Mouse (Mus musculus): Measurements from ENCODE around the gene Foxk1. TPM values are rescaled to one million over a fixed set of nuclear protein-coding genes. Genes with fewer than 3 reads are reported as not detected.

Gene Foxk1
- polyA plus RNA-seq, 1 experiment from 2014 or later: 5.9 TPM

DNA sequence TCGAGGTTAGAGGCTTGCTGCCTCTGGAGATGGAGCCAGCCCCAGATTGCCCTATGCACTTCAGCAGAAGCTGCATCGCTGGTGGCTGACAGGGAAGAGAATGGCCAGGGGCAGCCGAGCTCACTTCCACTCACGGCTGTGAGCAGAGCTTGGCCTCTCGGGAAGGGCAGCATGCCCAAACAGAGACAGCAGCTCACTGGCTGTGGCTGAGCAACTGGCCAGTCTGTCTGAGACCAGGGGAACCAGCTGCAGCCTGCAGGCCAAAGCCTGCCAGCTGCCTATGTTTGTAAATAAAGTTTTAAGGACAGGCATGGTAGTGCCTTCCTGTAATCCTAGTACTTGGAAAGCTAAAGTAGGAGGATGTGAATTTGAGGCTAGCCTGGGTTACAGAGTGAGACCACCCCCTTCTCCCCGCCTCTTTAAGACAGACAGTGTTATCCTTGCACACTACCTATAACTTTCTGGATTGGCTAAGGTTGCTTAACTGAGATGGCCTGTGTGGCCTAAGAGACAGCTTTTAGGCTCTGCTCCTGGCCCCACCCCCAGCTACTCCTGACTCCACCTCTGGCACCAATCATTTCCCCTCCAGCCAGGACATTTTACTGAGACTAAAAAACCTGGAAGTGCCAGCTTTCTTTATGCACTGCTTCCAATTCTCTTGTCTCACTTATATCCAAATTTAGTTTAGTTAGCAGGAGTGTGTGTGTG is 11.5 kb downstream of the Foxk1 start:
- Histone ChIP-seq H3K9me3 (ENCODE audit: control insufficient read depth, low read length) (no peaks in the 10 kb centered on the region), H3K27ac (no peak overlapping the region), H3K27me3 (ENCODE audit: control insufficient read depth, insufficient read depth, low read length) (no peaks in the 10 kb centered on the region), H3K4me3 (replicated peaks; ENCODE audit: low read length) (no peak overlapping the region), H3K4me2 (replicated peaks) (no peak overlapping the region), H3K36me3 (replicated peaks; ENCODE audit: control insufficient read depth, insufficient read depth) (no peaks in the 10 kb centered on the region), H3K4me1 (replicated peaks; ENCODE audit: control insufficient read depth, insufficient read depth, low read length) (peaks cover 25% of the 10 kb centered on the region), H3K9ac (no peak overlapping the region)
- 49% methylated on average over 6 of the region's 6 CpGs for WGBS
- no peak for DNase-seq (ENCODE audit: low spot score)
- no peak for ATAC-seq (ENCODE audit: low FRiP score)

GRCm38 (mm10) chr5:142413723-142414445 is 12.6 kb downstream of the Foxk1 start:
- 25% methylated on average over 9 of the region's 9 CpGs for WGBS

DNA sequence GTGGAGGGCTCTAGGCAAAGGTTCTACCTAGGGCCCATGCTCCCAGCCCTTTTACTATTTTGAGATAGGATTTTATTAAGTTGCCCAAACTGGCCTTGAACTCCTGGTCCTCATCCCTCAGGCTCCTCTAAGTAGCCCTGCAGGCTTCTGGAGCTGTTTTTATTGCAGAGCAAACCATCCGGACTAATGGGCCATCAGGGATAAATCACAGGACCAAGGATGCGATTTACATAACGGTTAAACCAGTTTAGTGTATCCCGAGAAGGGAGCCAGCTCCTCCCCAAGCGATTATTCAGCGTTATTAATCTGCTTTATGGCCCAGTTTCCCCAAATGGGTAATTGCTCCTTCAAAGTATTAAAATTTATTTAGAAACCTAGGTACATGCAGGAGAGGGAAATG is 14.1 kb downstream of the Foxk1 start:
- Histone ChIP-seq H3K9ac (no peak overlapping the region), H3K27ac (no peak overlapping the region), H3K4me1 (replicated peaks; ENCODE audit: control insufficient read depth, insufficient read depth, low read length) (peaks cover 15% of the 10 kb centered on the region), H3K9me3 (ENCODE audit: control insufficient read depth, low read length) (no peaks in the 10 kb centered on the region), H3K27me3 (ENCODE audit: control insufficient read depth, insufficient read depth, low read length) (no peaks in the 10 kb centered on the region), H3K36me3 (replicated peaks; ENCODE audit: control insufficient read depth, insufficient read depth) (0 out of 2 replicates have a peak, but pooled peaks cover 3% of the 10 kb centered on the region), H3K4me2 (replicated peaks) (no peak overlapping the region), H3K4me3 (replicated peaks; ENCODE audit: low read length) (no peak overlapping the region)
- DNase-seq (ENCODE audit: low spot score) (no peak), ATAC-seq (ENCODE audit: low FRiP score) (no peak)
- 47% methylated on average over 6 of the region's 6 CpGs for WGBS

More at GRCm38 (mm10) chr5:142413723-142414445, 12.6 kb downstream of the Foxk1 start:
- Histone ChIP-seq H3K36me3 (replicated peaks; ENCODE audit: control insufficient read depth, insufficient read depth) (no peaks in the 10 kb centered on the region), H3K27me3 (ENCODE audit: control insufficient read depth, insufficient read depth, low read length) (no peaks in the 10 kb centered on the region), H3K9ac (no peak overlapping the region), H3K27ac (no peak overlapping the region), H3K9me3 (ENCODE audit: control insufficient read depth, low read length) (no peaks in the 10 kb centered on the region), H3K4me3 (replicated peaks; ENCODE audit: low read length) (no peak overlapping the region), H3K4me1 (replicated peaks; ENCODE audit: control insufficient read depth, insufficient read depth, low read length) (peaks cover 25% of the 10 kb centered on the region), H3K4me2 (replicated peaks) (no peak overlapping the region)
- ATAC-seq (ENCODE audit: low FRiP score) (no peak), DNase-seq (ENCODE audit: low spot score) (no peak)

- no peaks in the 10 kb centered on the region for H3K27me3 ChIP-seq (ENCODE audit: control insufficient read depth, insufficient read depth, low read length)
- H3K4me2 ChIP-seq (replicated peaks): no peak overlapping the region
- no peak for DNase-seq (ENCODE audit: low spot score)
- ATAC-seq (ENCODE audit: low FRiP score): no peak
- H3K36me3 ChIP-seq (replicated peaks; ENCODE audit: control insufficient read depth, insufficient read depth): 0 out of 2 replicates have a peak, but pooled peaks cover 4% of the 10 kb centered on the region
- peaks cover 13% of the 10 kb centered on the region for H3K4me1 ChIP-seq (replicated peaks; ENCODE audit: control insufficient read depth, insufficient read depth, low read length)
- H3K9ac ChIP-seq: no peak overlapping the region
- WGBS: 29% methylated on average over 14 of the region's 14 CpGs
- H3K27ac ChIP-seq: no peak overlapping the region
- H3K4me3 ChIP-seq (replicated peaks; ENCODE audit: low read length): no peak overlapping the region
- H3K9me3 ChIP-seq (ENCODE audit: control insufficient read depth, low read length): no peaks in the 10 kb centered on the region
These were observed 14.9 kb downstream of the Foxk1 start for GRCm38 (mm10) chr5:142416070-142416775.

- DNase-seq (ENCODE audit: low spot score): no peak
- WGBS: 67% methylated on average over 3 of the region's 3 CpGs
- Histone ChIP-seq H3K4me1 (replicated peaks; ENCODE audit: control insufficient read depth, insufficient read depth, low read length) (peaks cover 13% of the 10 kb centered on the region), H3K4me3 (replicated peaks; ENCODE audit: low read length) (no peak overlapping the region), H3K27me3 (ENCODE audit: control insufficient read depth, insufficient read depth, low read length) (no peaks in the 10 kb centered on the region), H3K9me3 (ENCODE audit: control insufficient read depth, low read length) (no peaks in the 10 kb centered on the region), H3K9ac (no peak overlapping the region), H3K36me3 (replicated peaks; ENCODE audit: control insufficient read depth, insufficient read depth) (0 out of 2 replicates have a peak, but pooled peaks cover 4% of the 10 kb centered on the region), H3K27ac (no peak overlapping the region), H3K4me2 (replicated peaks) (no peak overlapping the region)
- ATAC-seq (ENCODE audit: low FRiP score): no peak
These were observed 15.8 kb downstream of the Foxk1 start for GRCm38 (mm10) chr5:142417104-142417503.

DNA sequence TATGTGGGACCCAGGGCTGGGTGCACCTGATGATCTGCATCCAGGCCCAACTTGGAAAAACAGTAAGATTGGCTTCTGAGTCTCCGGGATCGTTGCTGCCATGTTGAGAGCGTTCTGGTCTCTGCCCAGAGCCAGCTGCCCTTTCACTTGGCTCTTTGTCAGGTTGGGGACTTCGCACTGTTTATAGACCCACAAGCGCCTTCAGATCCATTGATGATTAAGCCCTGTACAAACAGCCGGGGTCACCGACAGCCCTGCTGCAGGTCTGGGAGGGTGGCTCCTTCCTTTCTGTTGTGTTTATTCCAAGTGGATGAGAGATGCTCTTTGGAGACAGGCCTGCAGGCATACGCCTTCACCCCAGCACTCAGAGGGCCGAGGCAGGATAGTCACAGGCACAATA is 16.6 kb downstream of the Foxk1 start:
- DNase-seq (ENCODE audit: low spot score): no peak
- peaks cover 11% of the 10 kb centered on the region for H3K4me1 ChIP-seq (replicated peaks; ENCODE audit: control insufficient read depth, insufficient read depth, low read length)
- ATAC-seq (ENCODE audit: low FRiP score): no peak
- 78% methylated on average over 9 of the region's 9 CpGs for WGBS
- no peak overlapping the region for H3K27ac ChIP-seq
- H3K36me3 ChIP-seq (replicated peaks; ENCODE audit: control insufficient read depth, insufficient read depth): 0 out of 2 replicates have a peak, but pooled peaks cover 4% of the 10 kb centered on the region
- no peaks in the 10 kb centered on the region for H3K27me3 ChIP-seq (ENCODE audit: control insufficient read depth, insufficient read depth, low read length)
- H3K4me3 ChIP-seq (replicated peaks; ENCODE audit: low read length): no peak overlapping the region
- no peak overlapping the region for H3K9ac ChIP-seq
- no peak overlapping the region for H3K4me2 ChIP-seq (replicated peaks)
- H3K9me3 ChIP-seq (ENCODE audit: control insufficient read depth, low read length): no peaks in the 10 kb centered on the region

- H3K4me1 ChIP-seq (replicated peaks; ENCODE audit: control insufficient read depth, insufficient read depth, low read length): peaks cover 17% of the 10 kb centered on the region
- H3K27me3 ChIP-seq (ENCODE audit: control insufficient read depth, insufficient read depth, low read length): no peaks in the 10 kb centered on the region
- no peak for DNase-seq (ENCODE audit: low spot score)
- no peak overlapping the region for H3K27ac ChIP-seq
- H3K4me2 ChIP-seq (replicated peaks): no peak overlapping the region
- ATAC-seq (ENCODE audit: low FRiP score): no peak
- no peaks in the 10 kb centered on the region for H3K9me3 ChIP-seq (ENCODE audit: control insufficient read depth, low read length)
- H3K4me3 ChIP-seq (replicated peaks; ENCODE audit: low read length): no peak overlapping the region
- H3K9ac ChIP-seq: no peak overlapping the region
- 95% methylated on average over 4 of the region's 4 CpGs for WGBS
- H3K36me3 ChIP-seq (replicated peaks; ENCODE audit: control insufficient read depth, insufficient read depth): 0 out of 2 replicates have a peak, but pooled peaks cover 4% of the 10 kb centered on the region
These were observed 17.1 kb downstream of the Foxk1 start for GRCm38 (mm10) chr5:142418419-142418818.

DNA sequence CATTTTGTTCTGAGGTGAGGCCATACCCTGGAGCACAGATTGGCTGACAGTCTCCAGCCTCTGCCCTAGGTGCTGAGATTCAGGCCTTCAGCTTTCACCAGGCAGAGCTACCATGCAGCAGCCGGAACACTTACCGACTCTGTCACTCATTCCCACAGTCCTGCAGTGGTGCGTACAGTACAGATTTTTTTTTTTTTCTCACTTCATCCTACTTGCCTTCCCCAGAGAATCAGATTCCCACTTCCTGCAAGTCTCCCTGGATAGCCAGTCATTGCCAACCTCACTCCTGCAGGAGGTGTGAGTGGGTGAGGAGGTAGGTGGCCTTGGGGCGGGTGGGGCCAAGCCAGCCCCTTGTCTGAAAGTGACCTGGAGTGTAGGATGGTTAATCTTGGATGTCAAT is 19.0 kb downstream of the Foxk1 start:
- H3K27ac ChIP-seq: no peak overlapping the region
- H3K9me3 ChIP-seq (ENCODE audit: control insufficient read depth, low read length): no peaks in the 10 kb centered on the region
- ATAC-seq (ENCODE audit: low FRiP score): no peak
- peaks cover 22% of the 10 kb centered on the region for H3K4me1 ChIP-seq (replicated peaks; ENCODE audit: control insufficient read depth, insufficient read depth, low read length)
- no peak overlapping the region for H3K4me2 ChIP-seq (replicated peaks)
- no peak overlapping the region for H3K9ac ChIP-seq
- DNase-seq (ENCODE audit: low spot score): no peak
- 0 out of 2 replicates have a peak, but pooled peaks cover 4% of the 10 kb centered on the region for H3K36me3 ChIP-seq (replicated peaks; ENCODE audit: control insufficient read depth, insufficient read depth)
- no peaks in the 10 kb centered on the region for H3K27me3 ChIP-seq (ENCODE audit: control insufficient read depth, insufficient read depth, low read length)
- H3K4me3 ChIP-seq (replicated peaks; ENCODE audit: low read length): no peak overlapping the region
- 97% methylated on average over 4 of the region's 4 CpGs for WGBS

DNA sequence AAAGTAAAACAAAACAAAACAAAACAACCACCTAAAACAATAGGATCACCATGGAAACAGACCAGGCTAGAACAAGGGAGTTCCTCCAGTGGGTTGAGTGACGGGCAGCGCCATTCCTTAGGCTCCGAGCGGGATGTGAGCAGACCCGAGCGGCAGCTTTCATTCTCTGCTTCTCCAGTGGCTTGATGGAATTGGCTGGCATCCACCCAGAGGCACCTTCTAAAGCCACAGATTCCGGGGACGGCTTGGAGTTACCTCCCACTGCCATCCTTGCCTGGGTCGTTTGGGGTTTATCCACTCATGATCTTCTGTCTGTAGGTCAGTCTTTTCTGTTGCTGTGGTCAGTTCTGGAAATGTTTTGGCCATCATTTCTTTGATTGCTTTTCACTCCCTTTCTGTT is 19.6 kb downstream of the Foxk1 start:
- ATAC-seq (ENCODE audit: low FRiP score): no peak

More for the DNA sequence above, 19.6 kb downstream of the Foxk1 start:
- Histone ChIP-seq H3K4me3 (replicated peaks; ENCODE audit: low read length) (no peak overlapping the region), H3K4me2 (replicated peaks) (no peak overlapping the region), H3K9me3 (ENCODE audit: control insufficient read depth, low read length) (no peaks in the 10 kb centered on the region), H3K9ac (no peak overlapping the region), H3K27me3 (ENCODE audit: control insufficient read depth, insufficient read depth, low read length) (no peaks in the 10 kb centered on the region), H3K27ac (no peak overlapping the region), H3K4me1 (replicated peaks; ENCODE audit: control insufficient read depth, insufficient read depth, low read length) (peaks cover 27% of the 10 kb centered on the region), H3K36me3 (replicated peaks; ENCODE audit: control insufficient read depth, insufficient read depth) (0 out of 2 replicates have a peak, but pooled peaks cover 4% of the 10 kb centered on the region)
- DNase-seq (ENCODE audit: low spot score): no peak
- 74% methylated on average over 9 of the region's 9 CpGs for WGBS
